Comparison of ENCODE assay signal across 9 mouse cellular contexts in genomic region chr7:100179394-100179793, GRCm38 (mm10). TPM values are rescaled to one million over a fixed set of nuclear protein-coding genes. Genes with fewer than 3 reads are reported as not detected.
A peak's percentile ranks its signal among the peaks of the same experiment; 100 is the strongest.
DNase-seq lines count a peak whose midpoint lies in the region; ATAC-seq and TF ChIP-seq lines count a peak whose summit lies in the region.
"Had no signal": no experiment of that assay in that cellular context is flagged by ENCODE, and none has a peak within 500 bp of the region (broad histone marks: within the 10 kb centered on the region; RNA-seq: fewer than 3 reads in every experiment).

No protein-coding gene starts in this region.

- no peaks in the 10 kb centered on the region for H3K9me3 ChIP-seq in lung, embryonic 15.5 days
- H3K9me3 ChIP-seq in forebrain, embryonic 13.5 days (replicated peaks) = no peaks in the 10 kb centered on the region
- H3K9me3 ChIP-seq in limb, embryonic 14.5 days (ENCODE audit: control insufficient read depth, low read length) = no peaks in the 10 kb centered on the region
- H3K9me3 ChIP-seq in stomach, embryonic 15.5 days = no peaks in the 10 kb centered on the region

- no peak for TF ChIP-seq POLR2A in limb, embryonic 14.5 days (IDR thresholded peaks at IDR 0.05; ENCODE audit: borderline replicate concordance, extremely low read depth, insufficient read depth, insufficient read length)

- peak overlapping the region; percentile 80 for H3K4me2 ChIP-seq in lung, embryonic 15.5 days
- H3K4me2 ChIP-seq in forebrain, embryonic 13.5 days = peak overlapping the region; percentile 63
- peak overlapping the region; percentile 58 for H3K4me2 ChIP-seq in limb, embryonic 14.5 days (replicated peaks; ENCODE audit: low read depth, low read length, severe bottlenecking)
- H3K4me2 ChIP-seq in stomach, embryonic 15.5 days = peak overlapping the region; percentile 79

- no peak overlapping the region for H3K9ac ChIP-seq in lung, embryonic 15.5 days
- H3K9ac ChIP-seq in forebrain, embryonic 13.5 days = no peak overlapping the region
- H3K9ac ChIP-seq in limb, embryonic 14.5 days (ENCODE audit: low read depth, low read length, severe bottlenecking) = no peak overlapping the region
- no peak overlapping the region for H3K9ac ChIP-seq in stomach, embryonic 15.5 days

- no peak for ATAC-seq in lung, embryonic 15.5 days (ENCODE audit: borderline replicate concordance, extremely low read depth, low FRiP score, low TSS enrichment)
- ATAC-seq in forebrain, embryonic 13.5 days = no peak
- ATAC-seq in limb, embryonic 14.5 days (ENCODE audit: low FRiP score, low read depth) = no peak
- no peak; the same call in 1 of the 2 replicates for ATAC-seq in stomach, embryonic 15.5 days (ENCODE audit: insufficient read depth, low FRiP score, low read depth)

- no peak for DNase-seq in lung, adult 18-20 months
- DNase-seq in limb, embryonic 14.5 days (ENCODE audit: low spot score) = no peak
- no peak for DNase-seq in frontal cortex, adult 2 months (ENCODE audit: extremely low spot score in 1 of 2, low spot score in 1 of 2)
- DNase-seq in layer of hippocampus, postnatal 25 days (ENCODE audit: extremely low spot score in 1 of 2, low spot score in 1 of 2) = no peak
- DNase-seq: cerebellum, postnatal 14 days had no signal

- no peaks in the 10 kb centered on the region for H3K36me3 ChIP-seq in lung, embryonic 15.5 days
- H3K36me3 ChIP-seq in forebrain, embryonic 13.5 days (ENCODE audit: poor library complexity, severe bottlenecking) = no peaks in the 10 kb centered on the region
- H3K36me3 ChIP-seq in limb, embryonic 14.5 days (ENCODE audit: control insufficient read depth, insufficient read depth, low read length) = no peaks in the 10 kb centered on the region
- H3K36me3 ChIP-seq in stomach, embryonic 15.5 days = no peaks in the 10 kb centered on the region

- peaks cover 10% of the 10 kb centered on the region for H3K4me1 ChIP-seq in lung, embryonic 15.5 days
- H3K4me1 ChIP-seq in forebrain, embryonic 13.5 days = peaks cover 12% of the 10 kb centered on the region
- H3K4me1 ChIP-seq in limb, embryonic 14.5 days (ENCODE audit: control insufficient read depth, insufficient read depth, low read length) = peaks cover 8% of the 10 kb centered on the region
- peaks cover 16% of the 10 kb centered on the region; the same call in 1 of the 2 replicates for H3K4me1 ChIP-seq in stomach, embryonic 15.5 days

- H3K27ac ChIP-seq in lung, embryonic 15.5 days = no peak overlapping the region
- no peak overlapping the region for H3K27ac ChIP-seq in forebrain, embryonic 13.5 days
- H3K27ac ChIP-seq in limb, embryonic 14.5 days (replicated peaks; ENCODE audit: low read depth, low read length) = no peak overlapping the region
- H3K27ac ChIP-seq in stomach, embryonic 15.5 days = no peak overlapping the region
- H3K27ac ChIP-seq: macrophage had no signal

- WGBS in lung, embryonic 15.5 days = 47% methylated on average over 7 of the region's 7 CpGs
- WGBS in forebrain, embryonic 13.5 days = 67% methylated on average over 7 of the region's 7 CpGs
- WGBS in limb, embryonic 14.5 days = 54% methylated on average over 7 of the region's 7 CpGs
- WGBS in stomach, embryonic 15.5 days = 49% methylated on average over 7 of the region's 7 CpGs

- H3K4me3 ChIP-seq in lung, embryonic 15.5 days = peak overlapping the region; percentile 41
- H3K4me3 ChIP-seq in forebrain, embryonic 13.5 days = peak overlapping the region; percentile 35; the same call in 1 of the 2 replicates
- peak overlapping the region; percentile 35; the same call in 1 of the 2 replicates for H3K4me3 ChIP-seq in limb, embryonic 14.5 days (replicated peaks; ENCODE audit: low read length)
- peak overlapping the region; percentile 42 for H3K4me3 ChIP-seq in stomach, embryonic 15.5 days (replicated peaks)

- peaks cover 40% of the 10 kb centered on the region for H3K27me3 ChIP-seq in lung, embryonic 15.5 days
- peaks cover 52% of the 10 kb centered on the region for H3K27me3 ChIP-seq in forebrain, embryonic 13.5 days
- H3K27me3 ChIP-seq in limb, embryonic 14.5 days (ENCODE audit: control insufficient read depth, insufficient read depth, low read length) = peaks cover 31% of the 10 kb centered on the region
- 0 out of 2 replicates have a peak, but pooled peaks cover 3% of the 10 kb centered on the region for H3K27me3 ChIP-seq in stomach, embryonic 15.5 days (replicated peaks)

RNA-seq across cellular contexts. Expression of gene Kcne3, which starts 3.1 kb away (rescaled TPM):
- polyA plus RNA-seq in lung, embryonic 15.5 days (2015; fragmentation: Nextera tagmentation; extraction: Ambion mirVana) = 1.5 TPM in 2 replicates
- polyA plus RNA-seq in forebrain, embryonic 13.5 days (2015; fragmentation: Nextera tagmentation; extraction: Ambion mirVana) = 1.4 and 2.0 TPM in 2 replicates
- 17.3 and 21.8 TPM in 2 replicates for polyA plus RNA-seq in limb, embryonic 14.5 days (2012; rRNA removed)
- 8.7 and 10.7 TPM in 2 replicates for polyA plus RNA-seq in limb, embryonic 14.5 days (2014; fragmentation: Nextera tagmentation; extraction: Ambion mirVana)
- 24.4 and 26.2 TPM in 2 replicates for polyA plus RNA-seq in stomach, embryonic 15.5 days (2015; fragmentation: Nextera tagmentation; extraction: Ambion mirVana)
- polyA plus RNA-seq in frontal cortex, adult 2 months (2012; rRNA removed) = 0.27 and 0.62 TPM in 2 replicates
- under 1 TPM; 0.59 TPM for total RNA-seq in layer of hippocampus, postnatal 25 days (2021)

RNA-seq across cellular contexts. Expression of gene Lipt2, which starts 20.3 kb away (rescaled TPM):
- polyA plus RNA-seq in lung, embryonic 15.5 days (2015; fragmentation: Nextera tagmentation; extraction: Ambion mirVana) = 20.1 and 22.1 TPM in 2 replicates
- polyA plus RNA-seq in forebrain, embryonic 13.5 days (2015; fragmentation: Nextera tagmentation; extraction: Ambion mirVana) = 16.3 and 17.1 TPM in 2 replicates
- 16.3 and 18.3 TPM in 2 replicates for polyA plus RNA-seq in limb, embryonic 14.5 days (2012; rRNA removed)
- 23.6 and 25.5 TPM in 2 replicates for polyA plus RNA-seq in limb, embryonic 14.5 days (2014; fragmentation: Nextera tagmentation; extraction: Ambion mirVana)
- 18.0 and 21.9 TPM in 2 replicates for polyA plus RNA-seq in stomach, embryonic 15.5 days (2015; fragmentation: Nextera tagmentation; extraction: Ambion mirVana)
- polyA plus RNA-seq in frontal cortex, adult 2 months (2012; rRNA removed) = 6.0 and 7.7 TPM in 2 replicates
- 1 to 10 TPM; 5.1 to 7.4 TPM for total RNA-seq in layer of hippocampus, postnatal 25 days (2021)

RNA-seq across cellular contexts. Expression of gene Pgm2l1, which starts 47.8 kb away (rescaled TPM):
- 2.2 and 2.4 TPM in 2 replicates for polyA plus RNA-seq in lung, embryonic 15.5 days (2015; fragmentation: Nextera tagmentation; extraction: Ambion mirVana)
- polyA plus RNA-seq in forebrain, embryonic 13.5 days (2015; fragmentation: Nextera tagmentation; extraction: Ambion mirVana) = 9.5 and 10.3 TPM in 2 replicates
- polyA plus RNA-seq in limb, embryonic 14.5 days (2012; rRNA removed) = 4.9 and 5.1 TPM in 2 replicates
- 3.2 and 4.1 TPM in 2 replicates for polyA plus RNA-seq in limb, embryonic 14.5 days (2014; fragmentation: Nextera tagmentation; extraction: Ambion mirVana)
- polyA plus RNA-seq in stomach, embryonic 15.5 days (2015; fragmentation: Nextera tagmentation; extraction: Ambion mirVana) = 2.3 and 2.8 TPM in 2 replicates
- polyA plus RNA-seq in frontal cortex, adult 2 months (2012; rRNA removed) = 67.0 and 70.8 TPM in 2 replicates
- 100 to 1,000 TPM; 267 to 298 TPM for total RNA-seq in layer of hippocampus, postnatal 25 days (2021)

RNA-seq across cellular contexts. Expression of gene Pold3, which starts 58.0 kb away (rescaled TPM):
- 61.1 and 62.2 TPM in 2 replicates for polyA plus RNA-seq in lung, embryonic 15.5 days (2015; fragmentation: Nextera tagmentation; extraction: Ambion mirVana)
- polyA plus RNA-seq in forebrain, embryonic 13.5 days (2015; fragmentation: Nextera tagmentation; extraction: Ambion mirVana) = 71.4 and 78.4 TPM in 2 replicates
- 40.3 and 51.0 TPM in 2 replicates for polyA plus RNA-seq in limb, embryonic 14.5 days (2012; rRNA removed)
- 53.5 and 55.6 TPM in 2 replicates for polyA plus RNA-seq in limb, embryonic 14.5 days (2014; fragmentation: Nextera tagmentation; extraction: Ambion mirVana)
- polyA plus RNA-seq in stomach, embryonic 15.5 days (2015; fragmentation: Nextera tagmentation; extraction: Ambion mirVana) = 55.1 and 58.3 TPM in 2 replicates
- 32.7 and 33.8 TPM in 2 replicates for polyA plus RNA-seq in frontal cortex, adult 2 months (2012; rRNA removed)
- 10 to 100 TPM; 24.7 to 32.4 TPM for total RNA-seq in layer of hippocampus, postnatal 25 days (2021)
